Mouse (Mus musculus) neural tube, embryonic 13.5 days (tissue): ENCODE results near the gene Ttyh2. TPM values are rescaled to one million over a fixed set of nuclear protein-coding genes. Genes with fewer than 3 reads are reported as not detected.

Experiments used
- ATAC-seq: fragments of 200-750 bp; cut with Nextera tagmentation; 2 replicates; pipeline ENCODE4 v1.8.0; 2017; ENCODE audit warnings: low read depth, mild to moderate bottlenecking, moderate TSS enrichment, moderate library complexity
- H3K27ac ChIP-seq: fragments of 300-500 bp; sonication (generic); replicated peaks from 2 replicates; pipeline ENCODE4 v1.5.1; 2015; ENCODE audit warnings: moderate library complexity, mild to moderate bottlenecking, inconsistent platforms
- H3K27me3 ChIP-seq: fragments of 300-500 bp; sonication (generic); 2 replicates; pipeline ENCODE4 v1.6.1; 2015; ENCODE audit warnings: mild to moderate bottlenecking, inconsistent platforms
- H3K36me3 ChIP-seq: fragments of 300-500 bp; sonication (generic); 2 replicates; pipeline ENCODE4 v1.6.1; 2015; ENCODE audit warnings: mild to moderate bottlenecking, inconsistent platforms
- H3K4me1 ChIP-seq: fragments of 300-500 bp; sonication (generic); replicated peaks from 2 replicates; pipeline ENCODE4 v1.6.1; 2015; ENCODE audit warnings: inconsistent platforms
- H3K4me2 ChIP-seq: fragments of 300-500 bp; sonication (generic); 2 replicates; pipeline ENCODE4 v1.6.1; 2015; ENCODE audit warnings: inconsistent platforms, mild to moderate bottlenecking, moderate library complexity
- H3K4me3 ChIP-seq: fragments of 300-500 bp; sonication (generic); 2 replicates; pipeline ENCODE4 v1.5.1; 2015; ENCODE audit warnings: mild to moderate bottlenecking, inconsistent platforms
- H3K9ac ChIP-seq: fragments of 300-500 bp; sonication (generic); 2 replicates; pipeline ENCODE4 v1.6.1; 2015; ENCODE audit warnings: moderate library complexity, mild to moderate bottlenecking, inconsistent platforms
- H3K9me3 ChIP-seq: fragments of 300-500 bp; sonication (generic); 2 replicates; pipeline ENCODE4 v1.6.1; 2016; ENCODE audit warnings: inconsistent platforms
- WGBS: fragments of 180-500 bp; shearing (Covaris S2); methylation state at CpG from one replicate; pipeline ENCODE4 v1.1.7; 2015; 5-methylcytosine and 5-hydroxymethylcytosine counted together
- polyA plus RNA-seq: library from polyadenylated mRNA; unstranded; fragments of >200 nt; fragmentation: Nextera tagmentation; extraction: Ambion mirVana; gene quantifications from 2 replicates; pipeline ENCODE4 v1.2.1, GENCODE M21; 2015

Ttyh2 gene
- polyA plus RNA-seq, 1 experiment from 2014 or later = 38.8 TPM

DNA sequence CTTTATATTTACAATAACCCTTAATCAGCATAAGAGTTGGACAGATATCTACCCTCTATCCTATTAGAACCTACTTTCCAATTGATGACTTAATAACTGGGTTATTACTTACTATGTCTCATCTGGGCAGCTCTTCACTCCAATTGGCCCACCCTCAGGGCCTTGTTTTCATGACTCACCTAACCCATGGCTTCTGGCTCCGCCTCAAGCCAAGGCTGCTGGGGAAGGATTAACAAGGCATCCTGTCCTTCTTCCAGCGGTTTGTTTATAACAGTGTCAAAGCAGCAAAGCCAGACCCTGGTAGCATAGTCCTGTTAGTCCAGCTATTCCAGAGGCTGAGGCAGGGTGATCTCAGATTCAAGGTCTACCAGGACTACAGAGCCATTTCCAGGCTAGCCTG, 19.2 kb downstream of the Ttyh2 start:
- Histone ChIP-seq H3K4me2 (no peak overlapping the region), H3K4me1 (0 out of 2 replicates have a peak, but pooled peaks cover 10% of the 10 kb centered on the region), H3K4me3 (no peak overlapping the region), H3K27me3 (no peaks in the 10 kb centered on the region), H3K9me3 (no peaks in the 10 kb centered on the region), H3K9ac (no peak overlapping the region), H3K36me3 (peaks cover 32% of the 10 kb centered on the region), H3K27ac (no peak overlapping the region)
- WGBS = 90% methylated on average over 2 of the region's 2 CpGs
- ATAC-seq = no peak

DNA sequence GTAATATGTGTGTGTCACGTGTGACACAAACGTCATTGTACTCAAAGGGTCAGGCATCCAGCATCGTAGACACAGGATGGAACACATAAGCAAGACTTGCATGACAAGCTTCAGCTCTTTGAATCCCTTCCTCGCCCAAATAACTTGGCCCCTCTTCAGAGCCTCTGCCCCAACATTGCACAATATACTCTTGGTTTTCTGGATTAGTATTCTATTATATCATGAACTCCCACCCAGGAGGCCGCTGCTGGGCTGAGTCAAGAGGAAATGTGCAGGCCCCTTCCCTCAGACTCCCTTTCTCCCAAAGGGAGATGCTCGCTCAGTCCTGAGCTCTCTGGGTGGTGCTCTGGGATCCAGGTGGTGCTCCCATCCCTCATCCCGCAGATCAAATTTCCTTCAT, 23.3 kb downstream of the Ttyh2 start:
- no peaks in the 10 kb centered on the region for H3K27me3 ChIP-seq

GRCm38 (mm10) chr11:114699511-114699910, 24.3 kb downstream of the Ttyh2 start:
- no peak overlapping the region for H3K9ac ChIP-seq
- H3K27me3 ChIP-seq = no peaks in the 10 kb centered on the region
- H3K36me3 ChIP-seq = peaks cover 26% of the 10 kb centered on the region
- no peaks in the 10 kb centered on the region for H3K9me3 ChIP-seq
- no peak overlapping the region for H3K4me3 ChIP-seq
- ATAC-seq = no peak
- 80% methylated on average over 12 of the region's 12 CpGs for WGBS
- no peak overlapping the region for H3K4me2 ChIP-seq
- no peak overlapping the region for H3K27ac ChIP-seq
- H3K4me1 ChIP-seq = peaks cover 30% of the 10 kb centered on the region

More for the DNA sequence above, 23.3 kb downstream of the Ttyh2 start:
- H3K4me3 ChIP-seq = no peak overlapping the region
- no peak overlapping the region for H3K4me2 ChIP-seq
- 92% methylated on average over 7 of the region's 7 CpGs for WGBS
- H3K9me3 ChIP-seq = no peaks in the 10 kb centered on the region
- H3K4me1 ChIP-seq = peaks cover 20% of the 10 kb centered on the region
- no peak for ATAC-seq
- H3K9ac ChIP-seq = no peak overlapping the region
- H3K27ac ChIP-seq = no peak overlapping the region
- peaks cover 26% of the 10 kb centered on the region for H3K36me3 ChIP-seq

DNA sequence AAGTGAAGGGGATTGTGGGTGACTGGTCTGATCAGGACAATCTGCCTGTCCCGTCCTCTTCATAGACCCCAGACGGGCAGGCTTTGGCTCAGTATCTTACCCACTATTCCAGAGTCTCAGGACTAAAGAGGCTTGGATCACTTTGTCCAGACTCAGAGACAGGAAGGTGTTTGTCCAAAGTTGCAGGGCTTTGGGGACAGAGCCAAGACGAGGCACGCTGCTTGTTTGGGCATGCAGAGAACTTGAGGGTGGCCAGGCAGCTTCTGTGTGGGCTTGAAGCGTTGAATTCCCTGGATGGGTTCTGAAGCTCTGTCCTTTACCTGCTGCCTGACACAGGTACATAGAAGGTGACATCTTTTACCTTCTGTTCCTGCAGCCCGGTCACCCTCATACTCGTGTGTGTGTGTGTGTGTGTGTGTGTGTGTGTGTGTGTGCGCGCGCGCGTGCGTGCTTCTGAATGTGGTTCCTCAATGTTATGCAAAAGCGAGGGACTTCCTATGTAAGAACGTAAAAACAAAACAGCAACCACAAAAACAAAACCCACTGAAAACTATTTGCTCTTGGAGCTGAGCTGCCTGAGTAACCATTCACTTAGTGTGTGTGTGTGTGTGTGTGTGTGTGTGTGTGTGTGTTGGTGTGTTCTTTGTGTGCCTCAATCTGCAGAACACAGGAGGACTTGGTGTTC, 27.2 kb downstream of the Ttyh2 start:
- Histone ChIP-seq H3K4me3 (no peak overlapping the region), H3K4me2 (no peak overlapping the region), H3K27ac (peak overlapping the region; percentile 83), H3K27me3 (no peaks in the 10 kb centered on the region), H3K36me3 (peaks cover 10% of the 10 kb centered on the region; the same call in 1 of the 2 replicates), H3K4me1 (peaks cover 40% of the 10 kb centered on the region), H3K9me3 (no peaks in the 10 kb centered on the region), H3K9ac (no peak overlapping the region)
- 89% methylated on average over 15 of the region's 15 CpGs for WGBS
- no peak for ATAC-seq

- ATAC-seq = no peak
- no peaks in the 10 kb centered on the region for H3K9me3 ChIP-seq
- H3K4me2 ChIP-seq = no peak overlapping the region
- peaks cover 40% of the 10 kb centered on the region for H3K4me1 ChIP-seq
- WGBS = 81% methylated on average over 6 of the region's 6 CpGs
- H3K27me3 ChIP-seq = no peaks in the 10 kb centered on the region
- peak overlapping the region; percentile 83 for H3K27ac ChIP-seq
- H3K36me3 ChIP-seq = peaks cover 15% of the 10 kb centered on the region
- H3K9ac ChIP-seq = no peak overlapping the region
- no peak overlapping the region for H3K4me3 ChIP-seq
Observed at GRCm38 (mm10) chr11:114702996-114703361, 27.7 kb downstream of the Ttyh2 start.

- Histone ChIP-seq H3K27me3 (no peaks in the 10 kb centered on the region), H3K9ac (peak overlapping the region; percentile 35), H3K9me3 (no peaks in the 10 kb centered on the region), H3K27ac (peak overlapping the region; percentile 83), H3K4me2 (peak overlapping the region; percentile 10; the same call in 1 of the 2 replicates), H3K4me1 (peaks cover 40% of the 10 kb centered on the region), H3K36me3 (peaks cover 19% of the 10 kb centered on the region), H3K4me3 (no peak overlapping the region)
- 33% methylated on average over 22 of the region's 22 CpGs for WGBS
- peak; percentile 93 for ATAC-seq
Observed at GRCm38 (mm10) chr11:114704071-114704913, 29.1 kb downstream of the Ttyh2 start.

- peaks cover 40% of the 10 kb centered on the region for H3K4me1 ChIP-seq
Observed at GRCm38 (mm10) chr11:114706358-114706757, 31.1 kb downstream of the Ttyh2 start.

DNA sequence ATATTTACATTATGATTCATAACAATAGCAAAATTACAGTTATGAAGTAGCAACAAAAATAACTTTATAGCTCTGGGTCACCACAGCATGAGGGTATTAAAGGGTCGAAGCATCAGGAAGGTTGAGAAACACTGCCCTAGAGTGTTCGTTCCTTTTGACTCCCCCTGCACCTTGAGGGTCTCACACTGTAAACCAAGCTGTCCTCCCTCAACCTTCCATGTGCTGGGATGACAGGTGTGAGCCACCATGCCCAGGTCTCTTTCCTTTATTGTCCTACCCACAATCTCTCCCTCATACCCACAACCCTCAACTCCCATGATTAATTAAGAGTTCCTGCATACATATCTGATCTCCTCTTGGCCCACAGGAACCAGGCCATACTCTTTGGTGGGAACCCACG, 36.2 kb downstream of the Ttyh2 start:
- Histone ChIP-seq H3K4me2 (no peak overlapping the region), H3K4me3 (no peak overlapping the region), H3K9ac (no peak overlapping the region), H3K36me3 (peaks cover 32% of the 10 kb centered on the region), H3K27ac (no peak overlapping the region), H3K27me3 (no peaks in the 10 kb centered on the region), H3K4me1 (peaks cover 4% of the 10 kb centered on the region; the same call in 1 of the 2 replicates), H3K9me3 (no peaks in the 10 kb centered on the region)
- 74% methylated on average over 3 of the region's 3 CpGs for WGBS
- no peak for ATAC-seq

More at GRCm38 (mm10) chr11:114706358-114706757, 31.1 kb downstream of the Ttyh2 start:
- H3K27ac ChIP-seq = no peak overlapping the region
- ATAC-seq = no peak
- H3K4me3 ChIP-seq = no peak overlapping the region
- H3K36me3 ChIP-seq = peaks cover 28% of the 10 kb centered on the region
- H3K9me3 ChIP-seq = no peaks in the 10 kb centered on the region
- H3K9ac ChIP-seq = no peak overlapping the region
- WGBS = 92% methylated on average over 5 of the region's 5 CpGs
- H3K27me3 ChIP-seq = no peaks in the 10 kb centered on the region
- H3K4me2 ChIP-seq = no peak overlapping the region

GRCm38 (mm10) chr11:114711861-114712260, 36.6 kb downstream of the Ttyh2 start:
- Histone ChIP-seq H3K4me3 (no peak overlapping the region), H3K27ac (no peak overlapping the region), H3K9ac (no peak overlapping the region), H3K27me3 (no peaks in the 10 kb centered on the region), H3K4me1 (peaks cover 4% of the 10 kb centered on the region; the same call in 1 of the 2 replicates), H3K9me3 (no peaks in the 10 kb centered on the region), H3K4me2 (no peak overlapping the region), H3K36me3 (peaks cover 32% of the 10 kb centered on the region)
- ATAC-seq = peak; percentile 48
- WGBS = 35% methylated on average over 12 of the region's 12 CpGs

DNA sequence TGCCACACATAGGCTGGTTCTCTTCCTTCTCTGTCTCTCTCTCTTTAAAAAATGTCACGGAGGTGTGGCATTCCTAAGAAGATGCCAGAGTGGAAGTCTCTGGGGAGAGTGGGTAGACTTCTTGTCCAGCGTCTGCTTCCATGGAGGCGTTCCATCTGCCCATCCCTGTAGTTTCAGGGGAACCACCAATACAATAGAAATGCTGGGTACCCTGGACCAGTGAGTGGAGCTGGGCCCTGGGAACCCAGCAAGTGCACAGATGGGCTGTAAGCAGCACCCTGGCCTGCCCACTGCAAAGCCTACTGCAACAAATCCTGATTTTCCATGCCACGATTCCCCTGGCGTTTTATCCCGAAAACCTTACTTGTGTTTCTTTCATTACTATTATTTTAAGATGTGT, 39.3 kb downstream of the Ttyh2 start:
- no peak overlapping the region for H3K27ac ChIP-seq
- H3K4me1 ChIP-seq = peaks cover 4% of the 10 kb centered on the region; the same call in 1 of the 2 replicates
- ATAC-seq = no peak
- H3K9ac ChIP-seq = no peak overlapping the region
- no peaks in the 10 kb centered on the region for H3K27me3 ChIP-seq
- H3K4me2 ChIP-seq = no peak overlapping the region
- H3K4me3 ChIP-seq = no peak overlapping the region
- H3K36me3 ChIP-seq = peaks cover 17% of the 10 kb centered on the region; the same call in 1 of the 2 replicates
- H3K9me3 ChIP-seq = no peaks in the 10 kb centered on the region
- WGBS = 71% methylated on average over 6 of the region's 6 CpGs

DNA sequence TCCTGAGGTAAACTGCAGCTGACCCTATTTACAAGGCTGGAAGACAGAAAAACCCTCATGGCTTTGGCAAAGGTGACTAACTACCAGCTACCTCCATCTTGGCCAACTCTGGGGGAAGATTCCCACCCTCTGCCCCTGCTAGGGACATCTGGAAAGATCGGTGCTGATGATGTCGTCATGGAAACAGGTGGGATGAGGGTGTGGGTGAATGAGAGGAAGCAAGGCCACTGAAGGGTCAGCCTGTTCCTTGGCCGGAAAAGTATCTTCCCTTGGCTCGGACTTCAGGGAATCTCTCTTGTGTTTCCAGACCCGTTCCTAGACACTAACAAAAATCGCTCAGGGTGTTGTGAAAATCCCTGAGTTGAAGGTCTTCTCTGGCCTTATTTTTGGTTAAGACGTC, 40.3 kb downstream of the Ttyh2 start:
- no peak for ATAC-seq
- no peak overlapping the region for H3K27ac ChIP-seq
- H3K9ac ChIP-seq = no peak overlapping the region
- no peaks in the 10 kb centered on the region for H3K27me3 ChIP-seq
- no peak overlapping the region for H3K4me3 ChIP-seq
- no peak overlapping the region for H3K4me2 ChIP-seq
- H3K9me3 ChIP-seq = no peaks in the 10 kb centered on the region
- peaks cover 16% of the 10 kb centered on the region; the same call in 1 of the 2 replicates for H3K36me3 ChIP-seq
- H3K4me1 ChIP-seq = peaks cover 4% of the 10 kb centered on the region; the same call in 1 of the 2 replicates
- 71% methylated on average over 7 of the region's 7 CpGs for WGBS

DNA sequence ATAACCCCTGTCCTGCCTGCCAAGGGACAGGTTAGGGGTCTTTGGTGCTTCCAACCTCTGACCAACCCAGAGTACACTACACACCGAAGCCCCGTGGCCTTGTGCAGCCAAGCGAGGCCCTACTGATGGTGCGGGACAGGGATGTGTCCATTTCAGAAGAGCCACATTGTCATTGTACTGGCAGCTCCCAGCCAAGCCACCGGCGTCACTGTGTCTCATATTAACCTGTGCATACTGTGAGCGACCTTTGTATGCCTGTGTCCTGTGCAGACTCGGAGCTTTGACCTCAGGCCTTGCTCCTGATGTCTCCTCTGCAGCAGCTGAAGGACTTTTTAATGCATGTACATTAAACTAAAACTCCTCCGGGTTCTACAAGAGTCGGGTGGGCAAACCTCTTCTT, 45.3 kb downstream of the Ttyh2 start:
- Histone ChIP-seq H3K27ac (no peak overlapping the region), H3K4me3 (no peak overlapping the region), H3K9ac (no peak overlapping the region), H3K4me2 (no peak overlapping the region), H3K36me3 (0 out of 2 replicates have a peak, but pooled peaks cover 6% of the 10 kb centered on the region), H3K9me3 (no peaks in the 10 kb centered on the region), H3K27me3 (no peaks in the 10 kb centered on the region), H3K4me1 (peaks cover 11% of the 10 kb centered on the region)
- 93% methylated on average over 10 of the region's 10 CpGs for WGBS
- ATAC-seq = no peak
